Mouse (Mus musculus): ENCODE measurements around the gene Pald1.

DNA sequence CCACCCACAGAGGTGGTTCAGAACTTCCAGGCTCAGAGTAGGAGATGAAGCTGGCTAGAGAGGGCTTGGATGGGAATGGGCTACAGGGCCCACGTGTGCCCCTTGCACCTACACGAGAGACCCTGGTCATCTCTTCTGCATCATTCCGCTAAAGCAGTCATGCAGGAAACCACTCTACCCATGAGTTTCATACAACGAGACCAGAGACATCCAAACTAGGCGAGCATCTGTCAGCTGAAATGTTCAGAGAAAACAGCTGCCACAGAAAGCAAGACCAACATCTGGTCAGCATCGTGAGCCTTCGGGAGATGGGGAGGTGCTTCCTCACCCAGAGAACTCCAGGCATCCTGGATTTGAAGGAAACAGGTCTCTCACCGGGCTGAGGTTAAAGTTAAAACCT, 26.8 kb downstream of the Pald1 start:
- no peak for TF ChIP-seq CTCF (IDR thresholded peaks at IDR 0.05; ENCODE audit: extremely low read depth, insufficient read depth, low read length)
- no peak for TF ChIP-seq POLR2A (IDR thresholded peaks at IDR 0.05; ENCODE audit: extremely low read depth, insufficient read depth, low read length)
